Mouse (Mus musculus): ENCODE measurements around the gene Acsbg1.

Gene Acsbg1

GRCm38 (mm10) chr9:54668455-54668854, 6.8 kb upstream of the Acsbg1 start:
- DNase-seq (ENCODE audit: low spot score), result no peak

- DNase-seq (ENCODE audit: low spot score), result no peak
Measured at GRCm38 (mm10) chr9:54666116-54666515, 4.4 kb upstream of the Acsbg1 start.

- DNase-seq (ENCODE audit: low spot score), result no peak
Measured at GRCm38 (mm10) chr9:54664358-54664757, 2.7 kb upstream of the Acsbg1 start.

- DNase-seq (ENCODE audit: low spot score), result no peak
Measured at GRCm38 (mm10) chr9:54658773-54659172, 2.9 kb downstream of the Acsbg1 start.

- no peak for DNase-seq (ENCODE audit: low spot score)
Measured at GRCm38 (mm10) chr9:54656402-54656801, 5.3 kb downstream of the Acsbg1 start.

GRCm38 (mm10) chr9:54655846-54656245, 5.8 kb downstream of the Acsbg1 start:
- DNase-seq (ENCODE audit: low spot score), result no peak

GRCm38 (mm10) chr9:54652778-54653177, 8.9 kb downstream of the Acsbg1 start:
- DNase-seq (ENCODE audit: low spot score), result no peak

- no peak for DNase-seq (ENCODE audit: low spot score)
Measured at GRCm38 (mm10) chr9:54649360-54649759, 12.3 kb downstream of the Acsbg1 start.

GRCm38 (mm10) chr9:54647456-54647855, 14.2 kb downstream of the Acsbg1 start:
- DNase-seq (ENCODE audit: low spot score), result no peak

GRCm38 (mm10) chr9:54646252-54646651, 15.4 kb downstream of the Acsbg1 start:
- no peak for DNase-seq (ENCODE audit: low spot score)

GRCm38 (mm10) chr9:54645530-54645929, 16.1 kb downstream of the Acsbg1 start:
- no peak for DNase-seq (ENCODE audit: low spot score)

- no peak for DNase-seq (ENCODE audit: low spot score)
Measured at GRCm38 (mm10) chr9:54643179-54643578, 18.5 kb downstream of the Acsbg1 start.

GRCm38 (mm10) chr9:54642556-54642955, 19.1 kb downstream of the Acsbg1 start:
- no peak for DNase-seq (ENCODE audit: low spot score)

- no peak for DNase-seq (ENCODE audit: low spot score)
Measured at GRCm38 (mm10) chr9:54642149-54642548, 19.5 kb downstream of the Acsbg1 start.

- DNase-seq (ENCODE audit: low spot score), result no peak
Measured at GRCm38 (mm10) chr9:54641548-54641947, 20.1 kb downstream of the Acsbg1 start.

GRCm38 (mm10) chr9:54639192-54639591, 22.5 kb downstream of the Acsbg1 start:
- DNase-seq (ENCODE audit: low spot score), result no peak

- DNase-seq (ENCODE audit: low spot score), result no peak
Measured at GRCm38 (mm10) chr9:54637510-54638314, 24.0 kb downstream of the Acsbg1 start.

- DNase-seq (ENCODE audit: low spot score), result no peak
Measured at GRCm38 (mm10) chr9:54633401-54633800, 28.3 kb downstream of the Acsbg1 start.

- DNase-seq (ENCODE audit: low spot score), result no peak
Measured at GRCm38 (mm10) chr9:54630905-54631304, 30.8 kb downstream of the Acsbg1 start.

- DNase-seq (ENCODE audit: low spot score), result no peak
Measured at GRCm38 (mm10) chr9:54629613-54630261, 31.9 kb downstream of the Acsbg1 start.

- no peak for DNase-seq (ENCODE audit: low spot score)
Measured at GRCm38 (mm10) chr9:54628752-54629151, 32.9 kb downstream of the Acsbg1 start.

- no peak for DNase-seq (ENCODE audit: low spot score)
Measured at GRCm38 (mm10) chr9:54627240-54627639, 34.4 kb downstream of the Acsbg1 start.

GRCm38 (mm10) chr9:54614182-54614850, 47.4 kb downstream of the Acsbg1 start:
- no peak for DNase-seq (ENCODE audit: low spot score)
